Mouse (Mus musculus) thymus, postnatal 10 days (tissue): ENCODE measurements around the gene Igsf10.
A peak's percentile ranks its signal among the peaks of the same experiment; 100 is the strongest.
"Not testable (repeated sequence)": the region's sequence is repeated elsewhere in the genome, so short reads cannot be mapped to it uniquely, and the experiment has no call there.

Source experiments
- DNase-seq, 2 experiments: peaks; one replicate each; pipeline ENCODE4 v3.0.0; 2021; ENCODE audit warnings: low spot score in 2 of 2

Gene Igsf10

GRCm38 (mm10) chr3:59344065-59344905 lies at the start of gene Igsf10:
TSS of gene Igsf10 (minus strand) at chr3:59344394.
- DNase-seq = peak; percentile 22 to 26

- no peak for DNase-seq
Measured at GRCm38 (mm10) chr3:59385553-59385952, 41.4 kb upstream of the Igsf10 start.

- DNase-seq = no peak
Measured at GRCm38 (mm10) chr3:59385000-59385399, 40.8 kb upstream of the Igsf10 start.

GRCm38 (mm10) chr3:59384321-59384720 lies 40.1 kb upstream of the Igsf10 start:
- DNase-seq = no peak

- not testable (repeated sequence) for DNase-seq
Measured at GRCm38 (mm10) chr3:59378791-59379190, 34.6 kb upstream of the Igsf10 start.

GRCm38 (mm10) chr3:59361895-59362294 lies 17.7 kb upstream of the Igsf10 start:
- no peak for DNase-seq

GRCm38 (mm10) chr3:59360102-59360501 lies 15.9 kb upstream of the Igsf10 start:
- no peak for DNase-seq

GRCm38 (mm10) chr3:59354156-59354555 lies 10.0 kb upstream of the Igsf10 start:
- DNase-seq = no peak

- DNase-seq = no peak
Measured at GRCm38 (mm10) chr3:59351768-59352167, 7.6 kb upstream of the Igsf10 start.

- no peak for DNase-seq
Measured at GRCm38 (mm10) chr3:59343026-59343425, 1.2 kb downstream of the Igsf10 start.

- DNase-seq = no peak
Measured at GRCm38 (mm10) chr3:59341647-59342427, 2.4 kb downstream of the Igsf10 start.

- no peak for DNase-seq
Measured at GRCm38 (mm10) chr3:59328526-59328925, 15.7 kb downstream of the Igsf10 start.

- peak; percentile 45 to 73 for DNase-seq
Measured at GRCm38 (mm10) chr3:59321278-59321876, 22.8 kb downstream of the Igsf10 start.

GRCm38 (mm10) chr3:59316077-59316476 lies 28.1 kb downstream of the Igsf10 start:
- no peak for DNase-seq

GRCm38 (mm10) chr3:59312610-59313009 lies 31.6 kb downstream of the Igsf10 start:
- DNase-seq = no peak

- no peak for DNase-seq
Measured at GRCm38 (mm10) chr3:59305518-59305917, 38.7 kb downstream of the Igsf10 start.

- DNase-seq = no peak
Measured at GRCm38 (mm10) chr3:59304944-59305343, 39.2 kb downstream of the Igsf10 start.

- peak in 1 of 2 experiments; percentile 23 for DNase-seq
Measured at GRCm38 (mm10) chr3:59297653-59298052, 46.5 kb downstream of the Igsf10 start.

- DNase-seq = no peak
Measured at GRCm38 (mm10) chr3:59296563-59297130, 47.5 kb downstream of the Igsf10 start.

- DNase-seq = no peak
Measured at GRCm38 (mm10) chr3:59295699-59296562, 48.3 kb downstream of the Igsf10 start.
